Mouse (Mus musculus): ENCODE data around the gene Tnfrsf1a. TPM values are rescaled to one million over a fixed set of nuclear protein-coding genes. Genes with fewer than 3 reads are reported as not detected.
"Not testable (repeated sequence)": the region's sequence is repeated elsewhere in the genome, so short reads cannot be mapped to it uniquely, and the experiment has no call there.

Gene Tnfrsf1a
- polyA plus RNA-seq (2015; fragmentation: Nextera tagmentation; extraction: Ambion mirVana), result 11.3 and 13.0 TPM in 2 replicates

DNA sequence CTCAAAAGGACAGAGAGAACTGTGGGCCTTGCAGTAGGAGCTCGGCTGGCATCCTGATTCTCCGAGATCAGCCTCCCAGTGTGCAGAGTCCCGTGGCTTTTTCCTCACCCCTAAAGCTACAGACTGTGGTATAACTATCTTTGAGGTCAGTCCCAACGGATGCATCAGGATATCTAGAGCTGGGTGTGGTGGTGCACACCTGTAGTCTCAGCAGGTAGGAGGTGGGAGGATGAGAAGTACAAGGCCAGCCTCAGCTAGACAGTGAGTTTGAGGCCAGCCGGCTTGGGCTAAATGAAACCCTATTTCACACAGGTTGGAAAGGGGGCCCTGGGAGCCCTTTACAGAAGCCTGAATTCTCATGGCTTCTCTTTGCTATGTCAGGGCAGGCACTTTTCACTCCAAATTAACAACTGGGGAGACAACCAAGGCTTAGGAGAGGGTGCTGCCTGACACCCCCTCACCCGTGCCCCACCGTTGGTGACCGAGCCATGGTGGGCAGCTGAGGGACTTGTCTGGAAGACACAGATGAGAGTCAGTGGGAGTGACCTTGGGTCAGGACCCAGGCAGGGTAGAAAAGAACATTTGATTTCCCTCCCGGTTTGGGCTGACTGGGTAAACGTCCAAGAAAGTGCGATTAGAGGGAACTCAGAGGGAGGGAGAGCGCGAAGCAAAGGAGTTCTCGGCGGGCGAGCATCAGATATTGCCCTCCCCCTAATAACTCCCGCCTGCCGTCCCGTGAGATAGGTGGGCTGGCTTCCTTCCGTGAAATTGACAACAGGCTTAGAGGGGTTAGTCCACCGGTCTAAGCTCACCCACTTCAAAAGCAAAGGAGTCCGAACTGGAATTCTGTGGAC lies at the start of gene Tnfrsf1a:
Gene Tnfrsf1a (plus strand): TSS at position 642 of the 854 bp plus-strand sequence.
- Histone ChIP-seq H3K4me1 (peaks cover 20% of the 10 kb centered on the region), H3K9me3 (no peaks in the 10 kb centered on the region), H3K4me2 (replicated peaks) (peak within 1 kb of the TSS; percentile 54), H3K36me3 (no peaks in the 10 kb centered on the region), H3K4me3 (peak within 1 kb of the TSS; percentile 43), H3K27me3 (no peaks in the 10 kb centered on the region), H3K9ac (replicated peaks) (peak within 1 kb of the TSS; percentile 52), H3K27ac (replicated peaks) (no peak within 1 kb of the TSS)
- 6% methylated on average over 22 of the region's 22 CpGs for WGBS
- ATAC-seq (replicated peaks), result peak; percentile 36; the same call in 1 of the 2 replicates

DNA sequence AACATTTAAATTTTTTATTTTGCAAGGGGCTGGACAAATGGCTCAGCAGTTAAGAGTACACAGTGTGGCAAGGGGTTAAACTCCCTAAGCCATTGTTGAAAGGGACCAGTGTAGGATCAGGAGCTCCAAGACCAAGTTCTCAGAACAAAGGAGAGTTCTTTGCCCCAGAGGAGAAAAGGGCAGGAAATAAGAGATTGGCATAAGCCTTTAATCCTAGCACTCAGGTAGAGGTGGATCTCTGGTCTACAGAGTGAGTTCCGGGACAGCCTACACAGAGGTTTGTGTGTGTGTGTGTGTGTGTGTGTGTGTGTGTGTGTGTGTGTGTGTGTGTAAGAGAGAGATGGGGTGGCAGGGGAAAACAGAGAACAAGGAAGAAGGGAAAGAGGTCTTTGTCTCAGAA lies 48.2 kb upstream of the Tnfrsf1a start:
- H3K4me2 ChIP-seq (replicated peaks), result no peak overlapping the region
- H3K9ac ChIP-seq (replicated peaks), result no peak overlapping the region
- H3K36me3 ChIP-seq, result no peaks in the 10 kb centered on the region
- no peak overlapping the region for H3K27ac ChIP-seq (replicated peaks)
- 82% methylated on average over 1 of the region's 1 CpGs for WGBS
- H3K4me1 ChIP-seq, result no peaks in the 10 kb centered on the region
- H3K4me3 ChIP-seq, result no peak overlapping the region
- H3K9me3 ChIP-seq, result no peaks in the 10 kb centered on the region
- no peaks in the 10 kb centered on the region for H3K27me3 ChIP-seq
- no peak for ATAC-seq (replicated peaks)

DNA sequence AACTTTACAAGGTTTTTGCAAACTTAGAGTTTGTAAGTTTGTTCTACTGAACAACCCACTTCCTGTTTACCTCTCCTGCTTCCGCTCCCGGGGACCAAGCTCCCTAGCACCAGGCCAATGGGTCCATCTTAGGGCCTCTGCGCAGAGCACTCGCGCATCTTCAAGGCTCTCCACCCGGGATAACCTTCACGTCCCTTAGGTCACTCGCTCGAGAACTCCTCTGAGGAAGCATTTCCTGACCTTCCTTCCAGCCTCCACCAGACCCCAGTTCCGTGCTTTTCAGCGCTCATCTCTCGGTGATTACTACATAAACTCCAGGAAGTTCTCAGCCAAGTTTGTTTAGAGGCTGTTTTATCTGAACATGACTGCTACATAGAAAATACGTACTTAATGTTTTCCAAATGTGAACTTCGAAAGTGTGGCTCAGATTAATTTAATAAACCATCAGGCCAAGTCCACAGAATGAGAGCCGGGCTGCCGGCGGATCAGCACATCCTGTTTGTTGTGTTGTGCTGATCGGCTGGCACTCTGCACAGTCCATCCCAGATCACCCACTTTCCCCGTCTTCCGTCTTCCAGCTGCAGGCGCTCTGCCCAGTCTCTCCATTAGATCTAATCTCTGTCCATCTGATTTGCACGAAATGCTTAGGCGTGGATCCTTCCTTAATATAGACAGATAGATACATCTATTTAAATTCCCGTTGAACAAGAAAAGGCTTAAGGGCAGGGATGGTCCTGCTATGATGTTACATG lies 46.8 kb upstream of the Tnfrsf1a start:
- ATAC-seq (replicated peaks), result no peak
- no peaks in the 10 kb centered on the region for H3K9me3 ChIP-seq
- H3K9ac ChIP-seq (replicated peaks), result no peak overlapping the region
- H3K27ac ChIP-seq (replicated peaks), result no peak overlapping the region
- H3K4me3 ChIP-seq, result no peak overlapping the region
- H3K4me1 ChIP-seq, result no peaks in the 10 kb centered on the region
- no peaks in the 10 kb centered on the region for H3K27me3 ChIP-seq
- no peak overlapping the region for H3K4me2 ChIP-seq (replicated peaks)
- WGBS, result 88% methylated on average over 24 of the region's 24 CpGs
- no peaks in the 10 kb centered on the region for H3K36me3 ChIP-seq

DNA sequence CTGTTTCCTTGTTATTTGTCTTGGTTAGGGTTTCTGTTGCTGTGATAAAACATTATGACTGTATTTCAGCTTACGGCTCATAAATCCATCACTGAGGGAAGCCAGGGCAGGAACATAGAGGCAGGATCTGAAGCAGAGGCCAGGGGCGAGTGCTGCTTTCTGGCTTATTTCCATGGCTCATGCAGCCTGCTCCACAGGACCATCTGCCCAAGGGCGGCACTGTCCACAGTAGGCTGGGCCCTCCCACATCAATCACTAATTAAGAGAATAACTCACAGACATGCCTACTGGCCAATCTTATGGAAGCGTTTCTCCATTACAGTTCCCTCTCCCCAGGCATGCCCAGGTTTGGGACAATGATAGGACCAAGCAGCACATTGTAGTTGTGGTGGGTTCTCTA lies 45.9 kb upstream of the Tnfrsf1a start:
- Histone ChIP-seq H3K9ac (replicated peaks) (no peak overlapping the region), H3K9me3 (no peaks in the 10 kb centered on the region), H3K27ac (replicated peaks) (no peak overlapping the region), H3K4me3 (no peak overlapping the region), H3K27me3 (no peaks in the 10 kb centered on the region), H3K4me2 (replicated peaks) (no peak overlapping the region), H3K36me3 (no peaks in the 10 kb centered on the region), H3K4me1 (no peaks in the 10 kb centered on the region)
- no peak for ATAC-seq (replicated peaks)
- 73% methylated on average over 4 of the region's 4 CpGs for WGBS

DNA sequence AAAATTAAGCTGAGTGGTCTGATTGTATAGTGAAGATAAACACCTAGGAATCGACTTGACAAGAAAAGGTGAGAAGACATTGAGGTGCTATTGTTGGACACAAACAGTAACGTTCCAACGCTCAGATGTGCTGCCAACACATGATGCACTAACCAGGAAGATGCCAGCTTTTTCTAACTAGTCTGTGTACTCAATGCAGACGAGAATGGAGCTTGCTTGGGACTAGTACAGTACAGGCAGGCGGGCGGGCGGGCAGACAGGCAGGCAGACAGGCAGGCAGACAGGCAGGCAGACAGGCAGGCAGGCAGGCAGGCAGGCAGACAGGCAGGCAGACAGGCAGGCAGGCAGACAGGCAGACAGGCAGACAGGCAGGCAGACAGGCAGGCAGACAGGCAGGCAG lies 44.8 kb upstream of the Tnfrsf1a start:
- not testable (repeated sequence) for H3K27ac ChIP-seq (replicated peaks); ATAC-seq (replicated peaks); H3K9me3 ChIP-seq; H3K27me3 ChIP-seq; H3K4me2 ChIP-seq (replicated peaks); H3K9ac ChIP-seq (replicated peaks); H3K36me3 ChIP-seq; H3K4me3 ChIP-seq; H3K4me1 ChIP-seq
- WGBS, result 84% methylated on average over 7 of the region's 7 CpGs

DNA sequence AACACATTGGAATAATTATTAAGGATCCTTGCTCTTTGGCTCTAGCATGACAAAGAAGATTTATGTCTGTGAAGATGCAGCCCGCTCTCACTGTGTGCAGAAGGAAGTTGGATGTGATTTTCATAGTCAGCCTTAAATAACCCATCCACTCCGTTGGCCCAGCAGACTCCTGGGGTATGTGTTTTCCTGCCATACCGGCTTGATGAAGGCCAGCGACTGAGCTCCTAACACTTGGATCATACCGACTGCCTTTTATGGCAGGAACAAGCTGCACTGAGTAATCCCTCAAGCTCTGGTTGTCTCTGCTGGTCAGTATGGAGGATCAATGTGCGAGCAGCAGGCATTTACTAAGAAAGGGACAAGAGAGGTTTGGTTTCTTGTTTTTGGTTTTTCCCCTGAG lies 43.7 kb upstream of the Tnfrsf1a start:
- no peak overlapping the region for H3K4me3 ChIP-seq
- 90% methylated on average over 6 of the region's 6 CpGs for WGBS

DNA sequence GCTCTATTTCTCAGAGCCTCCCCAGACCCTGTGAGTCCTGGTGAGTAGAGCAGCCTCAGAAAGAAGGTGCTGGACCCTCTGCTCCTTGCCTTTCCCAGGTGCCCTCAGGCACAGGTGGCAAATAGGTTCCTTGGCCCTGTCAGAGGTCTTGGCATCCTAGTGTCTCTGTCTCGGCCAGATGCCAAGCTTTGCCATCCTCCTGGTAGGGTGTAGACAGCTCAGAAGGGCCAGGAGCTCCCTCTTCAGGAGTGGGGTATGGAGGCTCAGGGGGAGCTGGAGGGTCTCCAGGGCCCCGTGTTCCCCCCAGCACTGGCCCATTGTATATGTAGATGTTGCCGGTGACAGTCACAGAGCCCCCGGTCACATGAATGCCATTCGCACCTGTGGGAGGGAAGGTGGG lies 42.1 kb upstream of the Tnfrsf1a start:
- no peak for ATAC-seq (replicated peaks)
- no peak overlapping the region for H3K9ac ChIP-seq (replicated peaks)
- no peak overlapping the region for H3K4me3 ChIP-seq

More for the DNA sequence above, 43.7 kb upstream of the Tnfrsf1a start:
- Histone ChIP-seq H3K4me2 (replicated peaks) (no peak overlapping the region), H3K4me1 (no peaks in the 10 kb centered on the region), H3K27ac (replicated peaks) (no peak overlapping the region), H3K36me3 (no peaks in the 10 kb centered on the region), H3K27me3 (no peaks in the 10 kb centered on the region), H3K9ac (replicated peaks) (no peak overlapping the region), H3K9me3 (no peaks in the 10 kb centered on the region)
- ATAC-seq (replicated peaks), result no peak

DNA sequence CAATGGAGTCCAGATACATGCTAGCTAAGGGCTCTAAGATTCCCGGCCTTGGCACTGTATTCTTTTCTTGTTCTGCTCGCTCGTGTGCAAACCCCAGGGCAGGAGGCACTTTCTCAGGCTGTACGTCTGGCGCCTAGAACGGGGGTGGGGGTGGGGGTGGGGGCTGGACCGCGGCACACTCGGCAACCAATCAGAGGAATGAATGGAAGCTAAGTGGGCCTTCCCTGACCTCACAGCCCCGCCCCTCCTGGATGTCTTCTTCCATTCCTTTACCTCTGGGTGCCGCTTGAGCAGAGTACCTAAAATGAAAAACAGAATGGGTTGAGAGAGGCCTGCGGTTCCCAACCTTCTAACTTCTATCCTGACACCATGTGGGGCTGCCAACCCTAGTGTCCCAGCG lies 40.2 kb upstream of the Tnfrsf1a start:
- Histone ChIP-seq H3K9me3 (no peaks in the 10 kb centered on the region), H3K9ac (replicated peaks) (no peak overlapping the region), H3K36me3 (no peaks in the 10 kb centered on the region), H3K4me3 (no peak overlapping the region), H3K4me1 (peaks cover 9% of the 10 kb centered on the region), H3K27me3 (no peaks in the 10 kb centered on the region), H3K27ac (replicated peaks) (no peak overlapping the region), H3K4me2 (replicated peaks) (no peak overlapping the region)
- 12% methylated on average over 13 of the region's 13 CpGs for WGBS
- ATAC-seq (replicated peaks), result no peak

More for the DNA sequence above, 42.1 kb upstream of the Tnfrsf1a start:
- H3K4me2 ChIP-seq (replicated peaks), result no peak overlapping the region
- no peaks in the 10 kb centered on the region for H3K4me1 ChIP-seq
- no peaks in the 10 kb centered on the region for H3K27me3 ChIP-seq
- H3K27ac ChIP-seq (replicated peaks), result no peak overlapping the region
- no peaks in the 10 kb centered on the region for H3K9me3 ChIP-seq
- 91% methylated on average over 5 of the region's 5 CpGs for WGBS
- H3K36me3 ChIP-seq, result no peaks in the 10 kb centered on the region

DNA sequence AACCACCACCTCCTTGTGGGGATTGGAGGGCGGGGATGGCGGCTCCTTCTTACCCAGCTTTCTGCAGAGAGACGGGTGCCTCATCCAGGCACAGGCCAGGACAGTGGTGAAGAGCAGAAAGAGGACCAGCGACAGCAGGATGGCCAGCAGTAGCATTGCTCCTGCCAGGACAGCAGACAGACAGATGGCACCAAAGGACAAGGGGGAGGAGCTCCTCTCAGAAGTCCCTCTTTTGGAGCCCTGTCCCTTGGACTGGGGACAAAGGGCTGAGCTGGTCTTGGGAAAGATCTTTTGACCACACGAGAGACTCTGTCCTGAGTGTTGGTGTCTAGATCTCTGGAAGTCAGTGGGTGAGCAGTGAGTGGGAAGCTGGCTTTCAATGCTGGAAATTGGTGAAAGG lies 39.8 kb upstream of the Tnfrsf1a start:
- Histone ChIP-seq H3K9ac (replicated peaks) (no peak overlapping the region), H3K4me2 (replicated peaks) (no peak overlapping the region), H3K4me1 (peaks cover 14% of the 10 kb centered on the region), H3K27me3 (no peaks in the 10 kb centered on the region), H3K27ac (replicated peaks) (no peak overlapping the region), H3K9me3 (no peaks in the 10 kb centered on the region), H3K4me3 (no peak overlapping the region), H3K36me3 (no peaks in the 10 kb centered on the region)
- WGBS, result 49% methylated on average over 5 of the region's 5 CpGs
- no peak for ATAC-seq (replicated peaks)

DNA sequence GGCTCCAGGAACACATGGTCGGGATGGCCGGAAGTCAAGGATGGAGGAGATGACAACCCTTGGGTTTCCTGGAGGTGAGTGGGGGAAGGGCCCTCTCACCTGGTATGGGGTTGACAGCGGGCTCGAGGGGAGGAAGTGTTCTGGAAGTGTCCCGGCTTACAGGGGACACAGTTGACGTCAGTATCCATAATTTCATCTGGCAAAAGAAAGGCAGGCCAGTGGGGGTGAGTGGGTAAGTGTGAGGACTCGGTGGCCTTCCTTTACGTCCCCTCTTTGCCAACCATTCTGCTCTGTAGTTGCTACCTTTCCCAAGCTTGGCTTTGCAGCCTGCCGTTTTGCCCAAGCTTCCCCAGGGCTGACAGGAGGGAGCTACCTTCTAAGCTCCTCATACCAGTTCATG lies 37.0 kb upstream of the Tnfrsf1a start:
- no peak for ATAC-seq (replicated peaks)
- Histone ChIP-seq H3K4me2 (replicated peaks) (no peak overlapping the region), H3K36me3 (no peaks in the 10 kb centered on the region), H3K4me3 (no peak overlapping the region), H3K9me3 (no peaks in the 10 kb centered on the region), H3K27me3 (no peaks in the 10 kb centered on the region), H3K9ac (replicated peaks) (no peak overlapping the region), H3K4me1 (peaks cover 16% of the 10 kb centered on the region), H3K27ac (replicated peaks) (no peak overlapping the region)
- 91% methylated on average over 9 of the region's 9 CpGs for WGBS

DNA sequence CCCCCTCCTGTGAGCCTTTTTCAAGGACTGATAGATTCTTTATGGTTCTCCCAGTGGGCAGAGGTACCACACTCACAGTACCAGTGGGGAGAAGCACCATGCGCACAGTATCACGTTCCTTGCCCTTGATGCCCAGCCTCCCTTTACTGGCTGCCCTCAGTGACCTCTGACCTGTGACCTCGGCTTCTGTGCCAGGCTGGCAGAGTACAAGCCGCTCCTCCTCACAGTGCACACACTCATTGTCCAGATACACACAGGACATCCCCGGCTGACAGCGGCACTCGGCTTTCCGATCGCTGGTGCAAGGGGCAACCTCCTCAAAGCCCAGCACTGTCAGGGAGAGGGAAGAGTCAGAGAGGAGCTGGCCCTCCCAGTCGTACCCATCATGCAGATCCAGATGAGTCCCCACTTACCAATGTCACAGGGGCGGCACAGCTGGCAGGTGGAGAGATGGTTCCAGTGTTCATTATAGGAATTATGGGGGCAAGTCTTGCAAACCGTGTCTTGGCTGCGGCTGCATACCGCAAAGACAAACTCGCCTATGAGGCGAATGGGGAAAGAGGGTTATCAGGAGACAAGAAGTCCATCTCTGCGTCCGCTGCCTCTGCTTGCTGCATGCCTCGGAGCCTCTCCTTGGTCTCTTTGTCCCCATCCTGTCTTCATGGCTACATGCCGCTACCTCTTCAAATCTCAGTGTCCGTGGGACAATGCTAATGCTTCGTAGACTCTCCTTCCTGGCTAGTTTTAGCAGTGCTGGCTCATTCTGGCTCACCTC lies 36.4 kb upstream of the Tnfrsf1a start:
- 0 out of 2 replicates have a peak, but pooled peaks have one; percentile 1 for ATAC-seq (replicated peaks)
- Histone ChIP-seq H3K27ac (replicated peaks) (no peak overlapping the region), H3K4me3 (peak overlapping the region; percentile 36), H3K4me1 (peaks cover 16% of the 10 kb centered on the region), H3K4me2 (replicated peaks) (peak overlapping the region; percentile 56), H3K36me3 (no peaks in the 10 kb centered on the region), H3K9ac (replicated peaks) (0 out of 2 replicates have a peak overlapping the region, but pooled peaks have one; percentile 50), H3K27me3 (no peaks in the 10 kb centered on the region), H3K9me3 (no peaks in the 10 kb centered on the region)
- WGBS, result 72% methylated on average over 22 of the region's 22 CpGs
